Mouse (Mus musculus) C2C12 (cell line): Measurements from ENCODE around the gene Olfr1326-ps1. TPM values are rescaled to one million over a fixed set of nuclear protein-coding genes. Genes with fewer than 3 reads are reported as not detected.

Experiments
- H3K27me3 ChIP-seq: one replicate; pipeline ENCODE4 v1.6.1; 2011; ENCODE audit not compliant: control insufficient read depth, insufficient read depth, insufficient read length
- H3K36me3 ChIP-seq: one replicate; pipeline ENCODE4 v1.6.1; 2011; ENCODE audit not compliant: control insufficient read depth, insufficient read depth
- H3K4me3 ChIP-seq: one replicate; pipeline ENCODE4 v1.5.1; 2011; ENCODE audit warnings: mild to moderate bottlenecking, control low read depth; ENCODE audit not compliant: poor library complexity, insufficient read depth, severe bottlenecking
- H3K79me2 ChIP-seq: one replicate; pipeline ENCODE4 v1.6.1; 2011; ENCODE audit not compliant: control insufficient read depth, insufficient read depth
- H3K79me3 ChIP-seq: one replicate; pipeline ENCODE4 v1.6.1; 2011; ENCODE audit warnings: low read depth, control low read depth
- H3ac ChIP-seq: one replicate; pipeline ENCODE3; 2011; ENCODE audit warnings: low read depth; ENCODE audit not compliant: control insufficient read depth, insufficient read length
- CEBPB ChIP-seq: IDR thresholded peaks from one replicate; pipeline ENCODE4 v1.6.1; 2011; ENCODE audit warnings: low read depth, mild to moderate bottlenecking, control low read depth, moderate library complexity
- CTCF ChIP-seq: IDR thresholded peaks from one replicate; pipeline ENCODE4 v1.5.1; 2011; ENCODE audit not compliant: control insufficient read depth, insufficient read depth, insufficient read length
- FOSL1 ChIP-seq: IDR thresholded peaks from one replicate; pipeline ENCODE4 v1.8.0; 2011; ENCODE audit warnings: mild to moderate bottlenecking, low read length; ENCODE audit not compliant: poor library complexity, insufficient read depth, severe bottlenecking
- MAX ChIP-seq: IDR thresholded peaks from one replicate; pipeline ENCODE4 v1.6.1; 2011; ENCODE audit warnings: mild to moderate bottlenecking, control low read depth
- MYOD1 ChIP-seq: IDR thresholded peaks from one replicate; pipeline ENCODE4 v1.6.1; 2011; ENCODE audit warnings: low read depth; ENCODE audit not compliant: control insufficient read depth, insufficient read length
- MYOG ChIP-seq: IDR thresholded peaks from one replicate; pipeline ENCODE4 v1.6.1; 2011; ENCODE audit not compliant: control insufficient read depth, insufficient read length; ENCODE audit errors: extremely low read depth
- USF1 ChIP-seq: IDR thresholded peaks from one replicate; pipeline ENCODE4 v1.6.1; 2011; ENCODE audit warnings: low read depth, mild to moderate bottlenecking, control low read depth, moderate library complexity
- long read RNA-seq, 2 experiments: library from polyadenylated mRNA; unstranded; transcript quantifications; one replicate each; pipeline ENCODE4 v2.0.0; 2019 to 2020
- polyA plus RNA-seq: library from polyadenylated mRNA; unstranded; fragments of >200 nt; fragmentation: generic; extraction: Trizol; gene quantifications from one replicate; pipeline ENCODE4 v1.2.1, GENCODE M21; 2012; ENCODE audit warnings: missing spikeins

Olfr1326-ps1 gene
- not detected for polyA plus RNA-seq
- long read RNA-seq, experiment 1 = 0 reads
- long read RNA-seq, experiment 2 = 0 reads

GRCm38 (mm10) chrX:74574788-74575187 lies at the start of gene Olfr1326-ps1:
Gene Olfr1326-ps1, minus strand, starts transcription at chrX:74574888.
- Histone ChIP-seq H3K4me3 (no peak within 1 kb of the TSS), H3K27me3 (no peaks in the 10 kb centered on the region)
- TF ChIP-seq CEBPB = no peak
- no peak for TF ChIP-seq FOSL1
- TF ChIP-seq USF1 = no peak
- TF ChIP-seq CTCF = no peak
- TF ChIP-seq MYOD1 = no peak
- TF ChIP-seq MYOG = no peak
- no peak for TF ChIP-seq MAX

GRCm38 (mm10) chrX:74592379-74592778 lies 17.7 kb upstream of the Olfr1326-ps1 start, which contains the start of gene Olfr1325:
Gene Olfr1325, plus strand, starts transcription at chrX:74592679.
- H3K4me3 ChIP-seq = no peak within 1 kb of the TSS
- no peaks in the 10 kb centered on the region for H3K79me2 ChIP-seq
- no peak for TF ChIP-seq MAX
- no peak for TF ChIP-seq MYOG
- no peak for TF ChIP-seq FOSL1
- no peak for TF ChIP-seq MYOD1
- TF ChIP-seq CEBPB = no peak
- TF ChIP-seq USF1 = no peak
- no peak for TF ChIP-seq CTCF
- H3K27me3 ChIP-seq = no peaks in the 10 kb centered on the region
- no peaks in the 10 kb centered on the region for H3K36me3 ChIP-seq
- no peak within 1 kb of the TSS for H3ac ChIP-seq
- no peaks in the 10 kb centered on the region for H3K79me3 ChIP-seq

More at GRCm38 (mm10) chrX:74574788-74575187, at the start of gene Olfr1326-ps1:
- Histone ChIP-seq H3K79me3 (no peaks in the 10 kb centered on the region), H3ac (no peak within 1 kb of the TSS), H3K79me2 (no peaks in the 10 kb centered on the region), H3K36me3 (no peaks in the 10 kb centered on the region)

Other genes with a start within 250 kb of the Olfr1326-ps1 start
- gene Plxna3, start 245.8 kb downstream of the Olfr1326-ps1 start, polyA plus RNA-seq = 7.9 TPM
- 68.7 TPM for gene Lage3, start 221.3 kb downstream of the Olfr1326-ps1 start, polyA plus RNA-seq
- gene Ubl4a, start 201.7 kb downstream of the Olfr1326-ps1 start, polyA plus RNA-seq = 60.7 TPM
- gene Slc10a3, start 201.5 kb downstream of the Olfr1326-ps1 start, polyA plus RNA-seq = 18.5 TPM
- gene Fam3a, start 181.6 kb downstream of the Olfr1326-ps1 start, polyA plus RNA-seq = 11.5 TPM
- 37.1 TPM for gene Ikbkg, start 181.6 kb downstream of the Olfr1326-ps1 start, polyA plus RNA-seq
- gene G6pdx, start 145.7 kb downstream of the Olfr1326-ps1 start, polyA plus RNA-seq = 148 TPM
- gene Gm6880, start 93.5 kb downstream of the Olfr1326-ps1 start, polyA plus RNA-seq = not detected
- not detected for gene Olfr1325, start 17.8 kb upstream of the Olfr1326-ps1 start, polyA plus RNA-seq
- not detected for gene Gm5640, start 70.7 kb upstream of the Olfr1326-ps1 start, polyA plus RNA-seq
- not detected for gene Gm6890, start 166.0 kb upstream of the Olfr1326-ps1 start, polyA plus RNA-seq